Mouse (Mus musculus) myocyte (in vitro differentiated cells): ENCODE results near the gene Ccdc3.

Source experiments
- CEBPB ChIP-seq: IDR thresholded peaks from 2 replicates; pipeline ENCODE4 v1.6.1; 2011; ENCODE audit warnings: mild to moderate bottlenecking, moderate library complexity; ENCODE audit not compliant: poor library complexity, insufficient read depth, severe bottlenecking
- POLR2A ChIP-seq: IDR thresholded peaks from one replicate; pipeline ENCODE4 v1.6.1; 2011; ENCODE audit warnings: low read depth, mild to moderate bottlenecking, control low read depth, moderate library complexity; ENCODE audit not compliant: insufficient read length

- no peak for TF ChIP-seq POLR2A
- no peak for TF ChIP-seq CEBPB
Measured at GRCm38 (mm10) chr2:5114386-5114785, 23.2 kb upstream of the Ccdc3 start.
